Mouse (Mus musculus) kidney, adult 11 months (tissue): ENCODE data around the gene Zfp13.

Experiments used
- DNase-seq: peaks from one replicate; pipeline ENCODE4 v3.0.0; 2022

Zfp13 gene

DNA sequence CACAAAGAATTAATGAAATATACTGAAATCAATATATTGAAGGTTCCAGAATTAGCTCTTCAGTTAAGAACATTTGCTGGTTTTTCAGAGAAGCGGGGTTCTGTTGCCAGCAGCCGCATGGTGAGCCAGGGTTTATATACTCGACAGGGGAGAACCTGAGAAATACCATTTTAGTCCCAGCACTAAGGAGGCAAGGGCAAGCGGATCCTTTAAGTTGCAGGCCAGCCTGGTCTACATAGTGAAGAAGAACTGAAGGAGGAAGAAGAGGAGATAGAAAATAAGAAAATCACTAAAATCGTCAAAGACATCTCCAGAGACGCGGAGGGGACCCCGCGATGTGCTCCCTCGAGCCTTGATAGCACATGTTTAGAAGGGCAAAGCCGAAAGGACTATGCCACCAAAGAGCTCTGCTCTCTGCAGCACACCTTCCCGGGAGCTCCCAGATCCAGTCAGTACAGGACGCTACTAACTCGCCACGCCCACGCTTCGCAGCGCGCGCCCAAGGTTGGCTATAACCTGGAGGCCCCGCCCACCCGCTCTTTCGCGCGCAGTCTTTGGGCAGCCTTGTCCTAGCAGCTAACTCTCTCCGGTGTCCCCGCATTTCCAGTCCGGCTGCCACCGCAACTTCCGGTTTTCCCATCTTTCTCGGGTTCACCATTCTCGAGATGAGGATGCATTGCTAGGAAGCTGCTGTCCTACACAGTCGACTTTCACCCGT lies 6.9 kb downstream of the Zfp13 start:
- peak; percentile 97 for DNase-seq

DNA sequence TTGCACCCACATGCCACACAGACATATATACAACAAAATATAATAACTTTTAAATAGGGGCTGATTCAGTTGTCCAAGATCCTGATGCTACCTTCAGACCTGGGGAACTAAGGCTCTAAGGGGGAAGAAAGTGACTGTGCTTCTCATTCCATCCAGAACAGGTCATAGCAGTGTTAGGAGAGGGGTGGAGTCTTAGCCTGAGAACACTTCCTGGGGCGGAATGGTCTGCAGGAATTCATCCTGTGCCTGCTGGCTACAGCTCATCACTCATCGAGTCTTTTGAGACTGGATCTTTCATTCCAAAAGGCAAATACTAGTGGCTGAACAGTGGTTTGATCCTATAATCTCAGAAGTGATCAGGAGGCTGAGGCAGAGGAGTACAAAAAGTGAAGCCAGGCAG lies 12.0 kb downstream of the Zfp13 start:
- no peak for DNase-seq

DNA sequence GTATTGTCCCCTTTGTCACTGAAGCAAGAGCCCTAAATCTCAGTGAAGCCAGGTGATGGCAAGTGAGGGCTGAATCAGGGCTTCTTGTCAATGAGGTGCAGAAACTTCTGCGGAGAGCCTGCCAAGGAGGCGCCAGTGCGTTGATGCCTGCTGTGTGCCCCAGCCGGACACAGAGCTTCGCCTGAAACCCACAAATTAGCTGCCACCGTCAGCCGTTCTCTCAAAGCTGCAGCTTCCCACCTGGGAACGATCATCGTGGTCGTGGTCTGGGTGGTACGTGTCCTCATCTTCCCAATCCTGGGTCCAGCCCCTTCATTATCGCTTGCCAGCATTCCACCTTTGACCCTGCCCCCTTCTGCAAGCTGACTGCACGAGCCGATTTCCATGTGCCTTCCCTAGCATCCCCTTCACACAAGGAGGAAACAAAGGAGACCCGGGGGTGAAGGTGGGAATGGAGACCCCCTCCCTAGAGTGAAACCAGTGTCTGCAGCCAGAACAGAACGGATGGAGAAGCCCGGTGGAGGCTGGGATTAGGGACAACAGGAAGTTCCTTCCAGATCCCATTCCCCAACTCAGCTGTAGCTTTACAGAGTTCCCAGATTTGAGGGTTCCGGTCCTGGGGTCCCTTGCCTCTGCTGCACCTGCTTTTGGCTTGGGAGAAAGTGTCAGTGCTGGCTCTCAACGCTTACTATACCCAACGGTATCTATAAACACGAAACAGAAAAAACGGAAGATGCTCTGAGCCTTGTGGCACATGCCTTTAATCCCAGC lies 13.4 kb downstream of the Zfp13 start:
- DNase-seq: peak; percentile 31

GRCm38 (mm10) chr17:23584786-23585185 lies 14.5 kb downstream of the Zfp13 start:
- DNase-seq: no peak

DNA sequence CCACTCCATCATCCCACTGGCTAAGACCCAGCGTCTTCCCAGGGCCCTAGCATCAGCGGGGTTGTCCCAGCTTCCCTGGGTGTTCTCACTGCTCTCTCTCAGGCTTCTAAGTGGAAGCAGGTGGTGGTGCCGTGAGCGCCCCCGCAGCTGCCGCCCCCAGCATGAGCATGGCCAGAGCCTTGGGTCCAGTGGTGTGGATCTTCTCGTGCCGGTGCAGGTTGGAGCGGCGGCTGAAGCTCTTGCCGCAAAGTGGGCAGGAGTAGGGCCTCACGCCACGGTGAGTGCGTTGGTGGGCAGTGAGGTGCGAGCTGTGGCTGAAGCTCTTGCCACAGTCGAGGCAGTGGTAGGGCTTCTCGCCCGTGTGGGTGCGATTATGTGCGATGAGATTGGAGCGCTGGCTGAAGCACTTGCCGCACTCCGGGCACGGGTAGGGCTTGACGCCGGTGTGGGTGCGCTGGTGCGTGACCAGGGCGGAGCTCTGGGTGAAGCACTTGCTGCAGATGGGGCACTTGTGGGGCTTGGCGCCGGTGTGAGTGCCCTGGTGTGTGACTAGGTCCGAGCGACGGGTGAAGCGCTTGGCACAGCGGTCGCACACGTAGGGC lies 23.2 kb downstream of the Zfp13 start:
- no peak for DNase-seq

DNA sequence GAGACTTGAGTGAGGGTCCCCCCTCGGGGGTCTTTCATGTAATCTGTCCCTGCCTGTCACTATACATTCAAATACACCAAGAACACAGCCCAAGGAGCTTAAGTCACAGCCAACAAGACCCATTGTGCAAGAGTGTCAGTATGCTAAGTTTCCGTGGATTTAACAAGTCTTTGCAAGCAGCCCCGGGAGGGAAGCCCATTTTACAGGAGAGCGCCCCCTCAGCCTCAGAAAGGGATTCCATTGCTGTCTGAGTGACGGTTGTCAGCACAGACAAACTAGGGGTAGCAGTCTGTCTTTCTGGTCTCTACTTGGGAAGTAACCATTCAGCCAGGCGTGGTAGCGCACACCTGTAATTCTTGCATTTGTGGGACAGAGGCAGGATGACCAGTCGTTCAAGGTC lies 25.2 kb downstream of the Zfp13 start:
- DNase-seq: no peak

GRCm38 (mm10) chr17:23572059-23572458 lies 27.2 kb downstream of the Zfp13 start:
- no peak for DNase-seq

- no peak for DNase-seq
Measured at GRCm38 (mm10) chr17:23571084-23571483, 28.2 kb downstream of the Zfp13 start.

GRCm38 (mm10) chr17:23570017-23570416 lies 29.3 kb downstream of the Zfp13 start:
- peak; percentile 37 for DNase-seq

DNA sequence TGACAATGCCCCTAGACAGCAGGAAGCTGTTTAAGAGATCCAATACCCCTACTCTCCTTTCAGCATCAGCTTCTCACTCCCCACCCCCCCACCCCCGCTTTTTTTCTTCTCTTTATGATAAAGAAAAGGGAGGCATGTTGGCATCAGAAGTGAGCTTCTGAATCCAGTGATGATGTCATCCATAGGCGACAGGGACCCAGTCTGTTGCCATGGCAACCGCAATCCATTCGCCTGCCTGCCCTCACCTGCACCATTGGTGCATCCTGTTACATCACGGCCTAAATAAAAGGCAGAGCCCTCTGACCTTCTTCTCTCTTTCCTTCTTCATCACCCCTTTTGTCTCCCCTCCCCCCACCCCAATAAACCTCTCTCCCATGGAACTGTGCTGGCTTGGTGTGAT lies 30.9 kb downstream of the Zfp13 start:
- no peak for DNase-seq

DNA sequence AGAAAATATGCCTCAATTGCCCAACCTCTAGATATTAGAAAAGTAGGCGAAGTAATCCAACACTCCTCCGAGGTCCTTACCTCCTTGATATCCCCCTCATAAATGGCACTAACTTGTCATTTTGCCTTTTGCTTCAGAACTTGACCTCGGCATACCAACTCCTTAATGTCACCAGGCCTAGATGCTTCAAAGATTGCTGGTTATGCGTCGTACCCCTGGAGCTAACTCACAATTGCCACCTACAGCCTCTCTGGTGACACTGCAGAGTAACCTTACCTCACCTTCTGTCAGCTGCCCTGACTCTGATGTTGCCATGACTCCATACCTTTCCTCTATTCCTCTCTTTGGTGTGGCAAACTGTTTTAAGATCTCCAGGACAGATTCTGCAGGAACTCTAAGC lies 32.5 kb downstream of the Zfp13 start:
- DNase-seq: no peak

GRCm38 (mm10) chr17:23564368-23564715 lies 34.9 kb downstream of the Zfp13 start:
- no peak for DNase-seq

GRCm38 (mm10) chr17:23563595-23564367 lies 35.5 kb downstream of the Zfp13 start, which contains the start of gene Zfp213:
Gene Zfp213, minus strand, starts transcription at chr17:23564238.
- peak; percentile 94 for DNase-seq

GRCm38 (mm10) chr17:23559767-23560166 lies 39.5 kb downstream of the Zfp13 start:
- DNase-seq: no peak

DNA sequence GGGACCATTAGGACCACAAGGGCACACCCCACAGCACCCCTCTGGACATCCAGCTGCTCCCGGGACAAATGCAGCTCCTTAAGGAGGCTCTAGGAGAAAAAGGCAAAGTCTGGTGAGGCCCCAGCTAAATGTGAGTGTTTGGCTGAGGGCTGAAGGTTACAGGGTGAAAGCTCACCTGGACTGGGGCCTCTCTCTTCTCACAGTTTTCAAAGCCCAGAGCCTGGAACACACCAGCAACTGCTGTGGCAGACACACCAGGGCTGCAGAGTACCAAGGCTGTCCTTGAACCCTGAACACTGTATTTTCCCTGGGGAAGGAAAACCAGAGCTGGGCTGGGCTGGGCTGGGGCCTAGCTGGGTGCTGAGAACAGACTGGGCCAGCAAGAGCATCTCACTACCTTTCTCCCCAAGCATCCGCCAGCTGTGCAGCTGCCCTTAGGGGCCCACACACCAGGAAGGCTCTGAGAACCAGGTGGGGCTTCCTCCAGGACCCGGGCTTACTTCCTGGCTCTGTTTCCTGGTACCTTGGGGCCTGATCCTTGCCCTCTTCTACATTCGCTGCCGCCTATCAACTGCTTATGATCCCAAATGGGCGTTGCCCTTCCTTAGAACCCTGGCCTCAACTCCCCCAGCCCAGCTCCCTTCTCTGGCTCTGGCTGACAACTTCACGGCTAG lies 43.9 kb downstream of the Zfp13 start:
- no peak for DNase-seq

DNA sequence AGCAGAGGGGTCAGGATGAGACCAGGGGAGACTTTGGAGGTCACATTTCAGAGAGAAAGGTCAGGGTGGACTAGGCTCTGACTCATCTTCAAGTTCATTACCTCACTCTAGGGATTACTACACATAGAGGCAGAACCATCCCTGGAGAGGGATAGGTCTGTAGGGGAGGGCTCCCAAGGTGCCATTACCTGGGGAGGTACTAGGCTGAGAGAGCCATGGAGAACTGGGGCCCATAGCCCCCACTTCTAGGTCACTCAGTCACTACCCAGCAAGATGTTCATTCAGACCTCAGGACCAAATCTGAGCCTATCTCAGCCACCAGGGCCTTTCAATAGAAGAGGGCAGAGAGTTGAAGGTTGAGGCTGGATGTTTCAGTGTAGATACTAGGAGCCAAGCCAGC lies 45.0 kb downstream of the Zfp13 start:
- DNase-seq: no peak

DNA sequence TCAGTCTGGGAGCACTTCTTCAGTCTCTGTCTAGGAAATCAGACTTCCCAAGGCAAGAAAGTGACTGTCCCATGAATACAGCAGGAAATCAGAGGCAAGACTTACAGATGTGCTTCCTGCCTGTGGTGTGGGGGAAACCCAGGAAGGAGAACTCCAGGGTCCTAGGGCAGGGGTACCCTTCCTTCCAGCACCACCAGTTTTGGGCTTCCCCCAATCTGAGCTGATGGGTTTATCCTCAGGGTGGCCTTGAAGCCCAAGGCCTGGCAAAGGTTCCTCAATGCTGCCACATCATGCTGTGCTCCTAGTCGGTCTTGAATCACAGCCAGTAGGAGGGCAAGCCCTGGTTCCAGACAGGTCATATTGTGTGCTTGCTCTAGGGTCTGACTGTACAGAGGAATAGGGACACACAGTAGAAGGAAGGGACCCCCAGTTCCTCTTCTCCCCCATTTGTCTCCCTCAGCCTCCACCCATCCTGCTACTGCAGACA lies 45.6 kb downstream of the Zfp13 start:
- no peak for DNase-seq

DNA sequence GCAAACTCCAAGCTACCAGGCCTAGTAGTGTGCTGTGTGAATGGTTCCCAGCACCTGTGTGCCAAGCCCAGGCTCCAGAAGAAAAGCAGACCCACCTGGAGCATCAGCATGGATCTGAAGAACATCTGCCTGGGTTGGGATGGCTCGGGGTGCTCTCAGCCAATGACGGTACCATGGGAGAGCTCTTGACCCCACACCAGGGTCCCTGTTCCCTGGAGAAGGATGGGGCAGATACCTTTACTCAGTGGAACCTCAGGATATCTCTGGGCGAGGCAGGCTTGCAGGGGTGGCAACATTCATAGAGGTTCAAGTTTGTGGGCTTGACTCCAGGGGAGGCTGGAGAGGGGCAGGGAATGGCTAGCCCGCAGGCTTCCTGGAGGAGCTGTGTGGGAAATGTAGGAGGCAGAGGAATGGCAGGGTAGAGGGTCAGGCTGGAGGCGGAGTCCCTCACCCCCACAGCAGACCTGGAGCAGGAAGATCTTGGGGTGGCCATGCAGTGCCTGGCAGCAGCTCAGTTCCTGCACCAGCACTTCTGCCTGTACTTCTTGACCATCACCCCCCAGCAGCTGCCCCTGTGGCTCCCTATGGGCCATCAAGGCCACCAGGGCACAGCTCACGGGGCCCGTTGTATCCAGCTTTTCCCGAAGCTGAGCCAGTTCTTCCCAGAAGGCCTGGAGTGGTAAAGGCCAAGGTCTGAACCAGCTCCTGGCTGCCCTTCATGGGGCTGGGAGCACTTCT lies 46.2 kb downstream of the Zfp13 start:
- no peak for DNase-seq

DNA sequence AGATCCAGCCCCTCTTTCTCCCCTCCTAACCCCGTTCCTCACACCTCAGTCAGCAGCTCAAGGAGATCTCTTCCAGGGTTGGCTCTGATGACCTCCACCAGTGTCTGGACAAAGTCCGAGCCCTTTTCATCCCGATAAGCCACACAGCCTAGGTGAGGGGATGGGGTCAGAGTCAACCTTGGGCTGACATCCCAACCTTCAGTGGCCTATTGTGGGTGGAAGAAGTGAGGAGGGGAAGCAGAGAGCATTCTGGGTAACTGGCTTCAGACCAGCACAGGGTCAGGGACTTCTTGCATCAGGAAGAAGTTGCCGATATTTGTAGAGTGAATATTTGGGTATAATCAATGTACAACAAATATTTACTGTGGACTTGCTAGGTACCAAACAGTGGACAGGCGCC lies 47.3 kb downstream of the Zfp13 start:
- DNase-seq: no peak

DNA sequence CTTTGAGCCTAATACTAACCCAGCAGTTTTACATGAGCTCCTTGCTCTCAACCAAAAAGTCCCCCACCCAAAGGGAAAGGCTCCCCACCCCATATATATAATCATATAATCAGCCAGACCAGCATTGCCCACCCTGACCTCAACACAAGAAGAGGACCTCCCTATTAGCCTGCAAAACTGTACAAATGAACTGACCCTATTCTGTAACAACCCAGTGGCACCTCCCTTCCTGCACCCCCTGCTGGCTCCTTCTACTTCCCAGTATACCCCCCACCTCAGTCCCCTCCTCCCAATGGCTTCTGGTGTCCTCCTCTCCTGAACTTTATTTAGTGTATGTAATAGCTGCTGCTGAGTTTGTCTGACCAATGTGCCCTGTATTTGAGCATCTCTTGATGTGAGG lies 47.9 kb downstream of the Zfp13 start:
- DNase-seq: no peak

DNA sequence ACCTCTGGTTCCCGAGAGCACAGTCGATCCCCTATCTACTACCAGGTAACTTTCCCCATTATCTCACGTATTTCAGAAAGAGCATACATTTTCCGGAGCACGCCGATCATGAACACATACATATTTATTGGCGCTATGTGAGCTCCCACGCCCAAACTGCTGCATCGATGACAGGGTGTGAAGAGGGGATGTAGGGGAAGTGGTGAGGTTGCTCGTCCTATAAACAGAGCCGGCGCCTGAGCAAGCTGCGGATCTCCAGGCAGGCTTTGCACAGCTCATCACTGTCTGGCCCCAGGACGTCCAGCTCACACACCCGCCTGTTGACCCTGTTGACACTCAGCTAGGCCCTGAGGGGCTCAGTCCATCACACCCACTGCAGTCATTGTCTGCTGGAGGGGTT lies 48.4 kb downstream of the Zfp13 start:
- DNase-seq: no peak
